Mouse (Mus musculus): ENCODE results near the gene Crlf2. TPM values are rescaled to one million over a fixed set of nuclear protein-coding genes. Genes with fewer than 3 reads are reported as not detected.

The Crlf2 gene
- total RNA-seq (2015) (8.8 and 11.5 TPM in 2 replicates), total RNA-seq (2017) (18.1 and 22.1 TPM in 2 replicates)

- ATAC-seq (replicated peaks; ENCODE audit: poor library complexity) = peak; percentile 29
These were observed at the start of gene Crlf2 for GRCm38 (mm10) chr5:109558404-109559160. Gene Crlf2, minus strand, starts transcription at chr5:109558993.

GRCm38 (mm10) chr5:109602585-109602984 is 43.8 kb upstream of the Crlf2 start:
- ATAC-seq (replicated peaks; ENCODE audit: poor library complexity) = peak; percentile 89

- peak; percentile 71 for ATAC-seq (replicated peaks; ENCODE audit: poor library complexity)
These were observed 42.3 kb upstream of the Crlf2 start for GRCm38 (mm10) chr5:109601080-109601479.

GRCm38 (mm10) chr5:109598876-109599275 is 40.1 kb upstream of the Crlf2 start:
- ATAC-seq (replicated peaks; ENCODE audit: poor library complexity) = no peak

GRCm38 (mm10) chr5:109596647-109597046 is 37.9 kb upstream of the Crlf2 start:
- peak; percentile 88 for ATAC-seq (replicated peaks; ENCODE audit: poor library complexity)

- ATAC-seq (replicated peaks; ENCODE audit: poor library complexity) = no peak
These were observed 4.0 kb upstream of the Crlf2 start for GRCm38 (mm10) chr5:109562829-109563228.

- no peak for ATAC-seq (replicated peaks; ENCODE audit: poor library complexity)
These were observed 398 bp upstream of the Crlf2 start for GRCm38 (mm10) chr5:109559191-109559590.

GRCm38 (mm10) chr5:109558123-109558403 is 730 bp downstream of the Crlf2 start:
- ATAC-seq (replicated peaks; ENCODE audit: poor library complexity) = no peak; the same call in 1 of the 2 replicates

- peak; percentile 32 for ATAC-seq (replicated peaks; ENCODE audit: poor library complexity)
These were observed 1.3 kb downstream of the Crlf2 start for GRCm38 (mm10) chr5:109557321-109558122.

- peak; percentile 33 for ATAC-seq (replicated peaks; ENCODE audit: poor library complexity)
These were observed 2.0 kb downstream of the Crlf2 start for GRCm38 (mm10) chr5:109556591-109557320.

GRCm38 (mm10) chr5:109555676-109556571 is 2.9 kb downstream of the Crlf2 start:
- ATAC-seq (replicated peaks; ENCODE audit: poor library complexity) = no peak

- ATAC-seq (replicated peaks; ENCODE audit: poor library complexity) = no peak
These were observed 3.5 kb downstream of the Crlf2 start for GRCm38 (mm10) chr5:109555236-109555675.

GRCm38 (mm10) chr5:109554091-109555050 is 4.4 kb downstream of the Crlf2 start:
- no peak for ATAC-seq (replicated peaks; ENCODE audit: poor library complexity)

- ATAC-seq (replicated peaks; ENCODE audit: poor library complexity) = no peak
These were observed 5.4 kb downstream of the Crlf2 start for GRCm38 (mm10) chr5:109553160-109553930.

GRCm38 (mm10) chr5:109552541-109552940 is 6.3 kb downstream of the Crlf2 start:
- no peak for ATAC-seq (replicated peaks; ENCODE audit: poor library complexity)

- no peak for ATAC-seq (replicated peaks; ENCODE audit: poor library complexity)
These were observed 6.7 kb downstream of the Crlf2 start for GRCm38 (mm10) chr5:109552116-109552515.

- ATAC-seq (replicated peaks; ENCODE audit: poor library complexity) = peak; percentile 11; the same call in 1 of the 2 replicates
These were observed 7.6 kb downstream of the Crlf2 start for GRCm38 (mm10) chr5:109551041-109551765.
